Mouse (Mus musculus): Measurements from ENCODE around the gene Atf6. TPM values are rescaled to one million over a fixed set of nuclear protein-coding genes. Genes with fewer than 3 reads are reported as not detected.

Gene Atf6
- total RNA-seq, 2 experiments from 2014 or later: 52.5 to 54.4 TPM

DNA sequence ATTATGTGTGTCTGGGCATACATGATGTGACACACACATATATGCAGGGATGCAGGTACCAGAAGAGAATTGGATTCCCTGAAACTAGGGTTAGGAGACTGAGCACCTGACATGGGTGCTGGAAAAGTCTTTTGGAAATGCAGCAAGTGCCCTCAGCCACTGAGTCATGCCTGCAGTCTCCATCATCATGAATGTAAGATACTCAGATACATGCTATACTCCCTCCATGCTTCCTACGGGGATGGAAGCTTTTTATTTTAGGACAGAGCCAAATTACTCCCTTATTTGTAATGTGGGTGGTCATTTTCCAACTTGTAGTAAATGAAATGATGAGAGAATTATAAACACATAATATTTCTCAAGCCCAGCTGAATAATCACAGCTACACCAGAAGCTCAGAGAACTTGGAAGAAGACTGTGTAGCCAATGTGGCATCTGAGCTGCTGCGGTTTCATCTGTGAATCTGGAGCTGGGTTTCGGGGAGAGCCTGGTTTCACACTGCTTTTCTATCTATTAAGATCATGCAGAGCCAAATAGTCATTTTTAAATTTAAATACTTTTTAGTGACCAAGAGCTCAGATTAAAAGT is 150.2 kb downstream of the Atf6 start:
- intact Hi-C loops (cut with DNase I): no loop called here

DNA sequence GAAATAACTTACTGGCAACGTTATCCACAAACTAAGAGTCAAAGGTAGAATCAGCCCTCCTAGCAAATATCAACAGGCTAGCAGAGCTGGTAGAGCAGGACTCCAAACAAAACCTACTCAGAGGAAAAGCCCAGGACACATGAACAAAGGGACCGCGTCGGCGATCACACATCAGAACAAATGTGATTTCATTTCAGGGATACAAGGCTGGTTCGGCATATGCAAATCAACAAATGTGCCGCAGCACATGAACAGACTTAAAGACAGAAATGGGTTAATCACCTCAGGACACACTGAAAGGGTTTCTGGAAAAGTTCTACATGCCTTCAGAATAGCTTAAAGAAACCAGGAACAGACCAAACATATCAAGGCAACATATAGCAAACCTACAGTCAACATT is 155.8 kb downstream of the Atf6 start:
- intact Hi-C loops (cut with DNase I): no loop called here
- no peak for DNase-seq

More for the DNA sequence above, 150.2 kb downstream of the Atf6 start:
- DNase-seq: no peak

DNA sequence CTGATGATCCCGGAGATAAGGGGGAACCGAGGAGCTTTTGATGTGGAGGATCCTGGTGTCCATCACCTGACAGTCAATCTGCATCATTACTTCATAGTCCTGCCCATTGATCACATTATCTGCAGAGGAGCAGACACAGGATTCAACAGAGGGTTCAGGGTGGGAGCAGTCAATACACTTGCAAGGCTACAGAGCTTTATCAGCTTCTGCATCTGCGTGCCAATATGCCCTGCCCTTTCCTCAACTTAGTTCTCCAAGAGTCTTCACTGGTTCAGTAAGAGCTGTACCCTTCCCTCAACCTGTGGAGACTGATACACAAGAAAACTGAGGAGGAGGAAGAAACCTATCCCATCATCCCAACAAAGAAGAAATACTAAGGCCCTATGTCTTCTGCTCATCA is 157.6 kb downstream of the Atf6 start:
- no peak for DNase-seq
- intact Hi-C loops (cut with DNase I): no loop called here

DNA sequence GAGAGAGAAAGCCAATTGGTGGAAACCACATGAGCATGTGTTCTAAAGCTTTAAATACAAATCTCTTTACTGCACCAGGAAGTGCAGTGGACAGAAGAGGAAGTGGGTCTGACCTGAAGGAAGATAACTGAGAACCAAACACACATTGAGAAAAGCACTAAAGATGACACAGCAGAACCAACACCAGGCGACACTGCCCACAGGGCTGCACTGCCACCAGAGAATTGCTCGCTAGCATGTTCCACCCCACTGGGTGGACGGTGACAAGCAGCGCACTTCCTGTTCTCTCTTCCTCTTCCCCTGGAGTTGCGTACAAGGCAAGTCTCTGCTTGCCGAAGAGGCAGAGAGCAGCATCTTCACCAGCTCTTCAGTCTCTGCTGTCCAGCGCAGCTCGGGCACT is 158.1 kb downstream of the Atf6 start:
- intact Hi-C loops (cut with DNase I): no loop called here
- no peak for DNase-seq

DNA sequence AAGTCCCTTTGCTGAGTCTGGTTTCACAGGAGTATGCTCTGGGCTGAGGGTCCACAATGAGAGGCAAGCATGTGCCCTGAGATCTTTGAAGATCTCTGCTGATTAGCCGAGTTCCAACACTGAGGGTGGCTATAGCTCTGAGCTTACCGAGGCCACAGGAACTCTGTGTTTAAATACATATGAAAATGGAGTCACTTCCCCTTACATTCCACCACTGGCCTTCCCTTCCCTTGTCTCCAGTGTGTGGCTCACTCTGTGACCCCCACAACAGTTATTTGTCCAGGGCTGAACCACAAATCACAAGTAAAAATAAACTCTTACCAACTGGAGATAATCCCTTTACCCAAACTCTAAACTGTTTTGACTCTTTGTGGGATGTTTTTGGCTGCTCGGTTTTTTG is 158.5 kb downstream of the Atf6 start:
- no peak for DNase-seq
- intact Hi-C loops (cut with DNase I): no loop called here

DNA sequence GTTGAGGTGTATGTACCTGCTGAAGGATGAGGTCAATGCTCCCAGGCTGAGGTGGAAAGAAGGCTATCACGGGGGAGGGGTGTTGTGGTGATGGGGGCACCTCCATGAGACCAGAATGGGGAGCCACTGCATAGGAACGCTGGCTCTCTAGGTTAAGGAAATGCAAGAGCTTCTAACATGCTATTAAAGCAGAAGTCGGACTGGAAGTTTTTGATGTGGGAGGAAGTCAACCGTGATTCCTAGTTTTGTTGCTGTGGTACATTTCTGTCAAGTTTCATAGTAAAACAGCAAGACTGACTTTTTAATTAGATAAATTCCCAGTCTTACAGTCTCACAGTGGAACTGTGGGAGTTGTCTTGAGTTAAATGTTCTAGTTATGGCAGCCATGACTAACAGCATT is 161.5 kb downstream of the Atf6 start:
- DNase-seq: no peak
- intact Hi-C loops (cut with DNase I): no loop called here

DNA sequence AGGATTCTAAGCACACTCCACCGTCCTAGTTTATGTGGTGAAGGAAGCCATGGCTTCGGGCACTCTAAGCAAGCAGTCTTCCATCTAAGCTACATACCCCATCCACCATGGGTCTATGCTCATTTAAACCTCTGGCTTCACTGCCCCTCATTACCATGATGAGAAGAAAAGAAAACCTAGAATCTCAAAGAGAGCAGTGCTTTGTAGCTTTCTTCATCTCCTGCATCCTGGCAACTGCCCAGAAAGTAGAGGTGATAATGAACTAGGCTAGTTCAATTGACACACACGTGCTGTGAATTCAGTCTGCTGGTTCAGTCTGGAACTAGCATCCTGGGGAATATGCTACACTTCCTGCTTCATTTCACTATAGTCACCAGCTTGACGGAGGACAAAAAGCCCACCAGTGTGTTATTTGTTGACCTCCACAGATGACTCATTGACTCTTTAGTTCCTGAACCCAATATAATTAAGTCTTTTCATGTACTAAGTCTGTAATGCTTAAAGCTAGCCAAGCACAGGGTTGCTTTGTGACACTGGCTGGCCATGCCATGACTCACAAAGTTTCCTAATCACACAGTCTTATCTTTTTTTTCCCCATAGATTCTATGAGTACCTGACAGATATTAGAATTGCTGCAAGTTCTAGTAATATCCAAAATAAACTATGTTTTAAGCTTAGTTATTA is 162.5 kb downstream of the Atf6 start:
- intact Hi-C loops (cut with DNase I): no loop called here
- no peak for DNase-seq

DNA sequence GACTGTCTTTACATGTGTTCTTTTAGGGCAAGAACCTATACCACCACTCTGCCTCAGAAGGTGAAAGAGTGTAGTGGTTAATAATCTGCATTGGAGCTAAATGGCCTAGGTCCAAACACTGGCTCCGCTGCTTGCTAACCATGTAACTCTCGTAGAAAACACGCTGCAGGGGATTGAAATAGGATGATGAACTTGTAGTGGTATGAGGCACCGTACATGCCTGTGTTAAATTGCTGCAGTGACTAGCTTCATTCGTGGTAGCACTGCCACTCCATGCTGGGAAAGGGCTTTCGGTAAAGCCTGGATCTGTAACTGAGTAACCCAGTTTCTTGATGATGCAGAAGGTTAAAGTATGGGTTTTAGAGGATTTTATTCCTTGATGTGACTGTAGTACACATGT is 163.5 kb downstream of the Atf6 start:
- intact Hi-C loops (cut with DNase I): no loop called here
- no peak for DNase-seq

DNA sequence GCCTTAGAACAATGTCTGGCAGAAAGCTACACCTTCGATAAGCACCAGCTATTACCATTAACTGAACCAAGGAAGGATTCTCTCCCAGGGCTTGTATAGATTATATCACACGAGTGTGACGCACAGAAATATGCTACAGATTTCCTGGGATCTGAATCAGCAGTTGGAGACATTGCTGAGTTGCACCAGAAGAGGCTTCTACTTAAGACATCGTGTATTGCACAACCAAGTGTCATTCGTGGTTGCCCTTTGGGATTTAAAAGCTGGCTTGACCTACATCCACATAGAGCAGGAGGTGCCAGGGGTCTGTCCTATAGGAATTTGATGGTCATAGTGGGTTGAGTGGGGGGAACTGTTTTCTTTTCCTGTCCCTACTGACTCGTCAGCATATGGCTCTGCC is 164.6 kb downstream of the Atf6 start:
- DNase-seq: no peak
- intact Hi-C loops (cut with DNase I): no loop called here

DNA sequence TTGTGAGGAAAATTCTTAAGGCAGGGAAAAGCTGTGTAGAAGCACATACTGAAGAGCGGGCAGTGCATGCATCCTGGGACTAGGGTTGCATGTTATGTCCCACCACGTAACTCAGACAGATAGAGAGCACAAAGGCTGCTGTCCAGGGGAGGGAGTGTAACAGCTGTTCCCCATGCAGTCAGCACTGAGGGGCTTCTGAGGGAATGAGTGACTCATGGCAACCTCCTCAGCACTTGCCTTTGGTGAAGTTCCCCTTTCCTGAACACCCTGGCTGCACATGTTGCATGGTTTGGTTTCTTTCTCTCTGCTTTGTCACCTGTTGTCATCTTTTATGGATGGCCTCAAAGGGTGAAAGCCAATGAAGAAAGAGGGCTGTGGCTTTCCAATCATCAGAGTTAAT is 165.3 kb downstream of the Atf6 start:
- DNase-seq: no peak
- intact Hi-C loops (cut with DNase I): no loop called here

DNA sequence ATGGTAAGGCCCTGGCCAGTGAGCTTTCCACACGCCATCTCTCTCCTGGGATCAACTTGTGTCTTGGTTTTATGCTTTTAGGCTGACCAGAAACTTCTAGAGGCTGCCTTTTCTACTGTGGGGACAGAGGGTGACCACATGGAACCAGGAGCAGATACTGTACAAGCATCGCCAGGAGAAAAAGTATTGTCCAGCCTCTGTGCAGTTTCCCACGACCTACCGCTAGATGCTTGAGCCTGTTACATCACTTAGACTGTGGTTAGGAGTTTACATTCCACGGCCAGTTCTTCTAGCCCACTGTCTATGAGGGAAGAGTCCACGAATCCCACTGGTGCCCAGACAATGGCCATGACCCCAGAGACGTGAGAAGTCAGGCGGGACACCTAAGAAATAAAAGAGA is 166.0 kb downstream of the Atf6 start:
- DNase-seq: no peak
- intact Hi-C loops (cut with DNase I): no loop called here

DNA sequence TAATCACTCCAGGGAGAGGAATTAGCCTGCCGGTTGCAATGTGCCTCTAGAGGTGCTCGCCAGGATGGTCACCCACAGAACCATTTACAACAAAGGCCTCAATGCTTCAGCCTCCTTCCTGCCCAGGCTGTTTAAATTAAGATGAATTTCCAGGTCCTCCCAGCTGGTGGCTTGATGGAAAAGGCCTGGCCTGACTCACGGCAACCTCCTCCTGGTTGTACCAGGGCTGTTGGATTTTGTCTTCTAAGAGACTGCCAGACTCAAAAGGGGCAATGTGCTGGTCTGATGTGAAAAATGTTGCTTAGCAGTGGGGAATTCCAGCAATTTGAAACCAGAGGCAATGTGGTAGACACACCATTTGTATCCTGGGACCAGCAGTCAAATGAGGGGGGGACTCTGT is 166.4 kb downstream of the Atf6 start:
- intact Hi-C loops (cut with DNase I): no loop called here
- DNase-seq: no peak

DNA sequence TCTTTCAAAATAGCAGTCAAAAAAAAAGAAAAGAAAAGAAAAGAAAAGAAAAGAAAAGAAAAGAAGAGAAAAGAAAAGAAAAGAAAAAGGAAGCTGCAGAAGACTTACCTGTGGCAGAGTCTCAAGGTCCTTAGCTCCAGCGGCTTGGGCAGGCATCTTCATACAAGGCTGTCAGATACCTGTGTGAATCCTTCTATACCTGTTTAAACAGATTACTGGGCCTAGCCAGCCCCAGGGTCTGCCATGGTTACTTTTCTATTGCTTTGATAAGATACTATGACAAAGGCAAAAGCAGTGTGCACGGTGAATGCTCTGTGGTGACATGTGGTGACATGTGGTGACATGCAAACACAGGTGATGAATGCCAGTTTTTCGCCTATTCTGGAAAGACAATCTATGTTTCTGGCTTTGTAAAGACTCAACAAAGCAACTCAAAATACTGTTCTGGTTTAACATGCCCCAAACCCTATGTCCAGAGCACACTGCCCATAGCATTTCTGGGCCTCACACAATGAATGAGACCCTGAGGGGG is 167.0 kb downstream of the Atf6 start:
- intact Hi-C loops (cut with DNase I): no loop called here

DNA sequence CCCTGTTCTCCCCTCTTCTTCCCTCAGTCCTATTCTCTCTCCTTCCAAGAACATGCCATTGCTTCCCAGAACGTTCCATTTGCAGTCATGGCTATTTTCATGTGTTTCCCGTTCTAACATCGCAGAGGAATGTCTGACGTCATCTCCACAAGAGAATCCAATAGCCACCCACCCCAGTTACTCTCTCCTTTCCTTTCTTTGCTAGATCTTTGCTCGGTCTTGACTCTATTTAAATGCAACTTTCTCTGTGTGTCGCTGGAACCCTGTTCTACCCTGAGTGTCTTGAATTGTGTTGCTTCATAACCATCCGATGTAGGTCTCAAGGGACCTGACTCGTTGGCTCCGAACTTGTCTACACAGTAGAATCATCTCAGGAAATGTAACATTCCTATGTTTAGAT is 168.0 kb downstream of the Atf6 start:
- intact Hi-C loops (cut with DNase I): no loop called here
- peak; percentile 47 to 50 for DNase-seq

More for the DNA sequence above, 167.0 kb downstream of the Atf6 start:
- DNase-seq: no peak

DNA sequence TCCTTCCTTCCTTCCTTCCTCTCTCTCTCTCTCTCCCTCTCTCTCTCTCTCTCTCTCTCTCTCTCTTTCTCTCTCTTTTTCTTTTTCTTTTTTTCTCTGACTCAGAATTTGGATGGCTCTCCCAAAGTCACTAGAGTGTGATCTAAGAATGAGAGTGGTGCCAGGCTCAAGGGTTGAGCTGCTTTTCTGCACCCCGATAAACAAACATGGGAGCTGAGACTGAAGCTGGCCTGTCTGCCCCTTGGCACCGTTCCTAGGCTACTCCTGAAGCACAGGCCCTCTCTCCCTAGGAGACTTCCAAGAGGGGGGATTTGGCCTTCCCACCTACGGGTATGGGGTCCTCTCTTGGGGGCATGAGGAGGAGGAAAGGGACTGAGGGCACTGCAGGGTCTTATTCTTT is 168.8 kb downstream of the Atf6 start:
- DNase-seq: no peak
- intact Hi-C loops (cut with DNase I): no loop called here

DNA sequence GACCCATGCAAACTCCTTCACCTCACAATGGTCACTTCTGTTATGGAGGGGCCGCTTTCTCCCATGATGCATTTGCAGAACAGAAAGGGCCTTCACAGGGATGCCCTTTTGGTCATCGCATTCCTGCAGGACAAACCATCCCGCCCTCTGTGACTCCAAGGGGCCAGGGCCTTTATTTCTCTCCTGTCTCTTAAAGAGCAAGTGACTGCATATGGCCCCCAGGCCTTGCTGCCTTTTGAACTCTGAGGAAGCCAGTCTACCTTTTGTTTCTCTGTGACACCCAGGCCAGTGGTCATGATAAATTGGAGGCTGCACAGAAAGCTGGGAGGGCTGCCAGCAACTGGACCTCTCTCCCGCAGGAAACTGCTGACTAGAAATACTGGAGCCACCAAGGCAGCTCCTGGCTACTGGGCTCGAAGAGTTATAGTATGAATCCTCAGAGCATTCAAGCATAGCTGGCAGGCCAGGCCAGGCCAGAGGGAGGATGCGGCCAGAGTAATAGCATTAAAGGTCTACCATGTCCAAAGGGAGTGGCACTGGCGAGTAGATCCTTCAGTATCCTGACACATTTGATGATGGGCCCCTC is 169.7 kb downstream of the Atf6 start:
- intact Hi-C loops (cut with DNase I): no loop called here
- no peak for DNase-seq

DNA sequence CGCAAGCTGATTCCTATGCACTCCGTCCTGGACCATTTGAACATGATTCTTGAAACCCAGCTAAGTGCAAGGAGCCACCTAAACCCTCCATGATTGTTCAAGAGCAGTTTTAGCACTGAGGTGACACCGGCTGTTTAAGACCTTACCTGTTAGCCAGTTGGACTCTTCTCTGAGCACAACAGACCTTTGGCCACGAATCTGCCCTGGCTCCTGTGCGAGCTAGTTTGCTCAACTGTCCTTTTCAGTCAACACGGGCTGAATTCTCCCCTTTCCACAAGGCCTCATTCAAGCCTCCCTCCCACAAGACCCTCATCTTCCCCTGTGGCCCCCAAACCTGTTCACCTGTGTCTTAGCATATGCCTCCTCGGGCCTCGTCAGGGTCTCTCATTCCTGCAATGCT is 170.6 kb downstream of the Atf6 start:
- DNase-seq: no peak
- intact Hi-C loops (cut with DNase I): no loop called here

DNA sequence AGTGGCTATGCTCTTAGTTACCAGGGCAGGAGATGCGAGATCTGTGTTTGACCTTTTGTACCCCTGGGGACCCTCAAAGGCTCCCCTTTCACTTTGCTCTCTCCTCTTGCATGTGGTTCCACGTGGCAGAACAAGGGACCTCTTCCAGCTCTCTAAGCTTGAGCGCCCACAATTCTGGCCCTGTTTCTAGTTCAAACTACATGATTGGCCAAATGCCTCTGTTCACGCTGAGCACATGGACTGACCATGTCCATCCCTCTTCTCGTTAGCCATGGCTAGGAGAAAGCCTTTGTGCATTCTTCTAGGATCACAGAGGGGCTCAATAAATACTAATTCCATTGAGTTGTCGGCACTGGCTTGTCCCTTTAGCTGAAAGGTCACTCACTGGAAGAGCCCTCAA is 172.2 kb downstream of the Atf6 start:
- intact Hi-C loops (cut with DNase I): no loop called here
- no peak for DNase-seq

DNA sequence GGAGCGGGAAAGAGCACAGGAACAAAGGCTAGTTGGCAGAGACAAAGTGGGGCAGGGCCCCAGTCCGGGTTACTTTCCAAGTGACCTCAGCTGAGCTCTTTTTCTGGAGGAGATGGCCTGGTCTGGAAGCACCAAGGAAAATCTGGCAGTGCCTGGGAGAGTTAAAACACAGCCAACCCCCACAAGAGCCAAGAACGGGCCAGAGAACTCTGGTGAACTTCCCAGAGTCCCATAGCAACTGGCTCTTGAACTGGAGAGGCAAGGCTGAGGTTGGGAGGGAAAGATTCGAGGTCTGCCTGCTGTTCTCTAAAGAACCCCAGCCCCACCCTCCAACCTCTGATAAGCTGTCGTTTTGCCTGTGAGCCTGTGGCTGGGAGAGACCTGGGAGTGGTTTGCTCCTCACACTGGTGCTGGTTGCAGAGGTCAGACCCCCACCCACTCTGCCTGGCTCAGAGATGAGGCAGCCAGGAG is 172.7 kb downstream of the Atf6 start:
- intact Hi-C loops (cut with DNase I): no loop called here
- peak; percentile 72 to 74 for DNase-seq

DNA sequence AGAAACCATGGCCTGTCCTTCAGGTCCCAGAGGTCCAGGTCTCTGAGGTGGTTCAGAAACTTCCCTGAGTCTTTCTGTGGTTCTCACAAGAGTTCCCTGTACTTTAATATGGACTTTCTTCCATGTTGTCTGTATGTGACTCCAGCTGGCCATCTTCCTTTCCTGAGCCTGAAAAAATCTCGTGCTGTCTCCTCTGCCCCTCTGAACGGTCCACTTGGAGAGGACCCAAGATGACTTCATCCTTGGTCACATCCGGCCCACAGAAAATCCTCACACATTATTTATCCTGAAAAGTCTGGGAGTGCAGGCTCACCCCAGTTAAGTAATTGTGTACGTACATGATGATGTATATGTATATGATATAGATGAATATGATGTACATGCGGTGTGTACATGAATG is 176.3 kb downstream of the Atf6 start:
- DNase-seq: peak; percentile 36 to 50
- intact Hi-C loops (cut with DNase I): no loop called here

DNA sequence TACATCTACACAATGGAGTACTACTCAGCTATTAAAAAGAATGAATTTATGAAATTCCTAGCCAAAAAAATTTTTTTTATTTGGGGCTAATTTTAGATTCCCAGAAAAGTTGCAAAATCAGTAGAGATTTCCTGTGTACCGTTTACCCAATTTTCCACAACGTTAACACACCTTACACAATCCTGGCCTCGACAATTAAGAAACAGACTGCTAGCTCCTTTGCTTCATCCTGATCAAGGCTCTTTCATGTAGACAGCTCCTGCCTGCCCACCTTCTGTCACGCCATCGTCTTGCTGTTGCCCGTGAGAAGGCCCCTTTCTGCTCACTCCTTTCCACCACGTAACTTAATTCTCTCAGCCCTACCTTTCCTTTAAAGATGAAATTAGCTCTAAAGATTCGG is 177.8 kb downstream of the Atf6 start:
- intact Hi-C loops (cut with DNase I): no loop called here
- no peak for DNase-seq

DNA sequence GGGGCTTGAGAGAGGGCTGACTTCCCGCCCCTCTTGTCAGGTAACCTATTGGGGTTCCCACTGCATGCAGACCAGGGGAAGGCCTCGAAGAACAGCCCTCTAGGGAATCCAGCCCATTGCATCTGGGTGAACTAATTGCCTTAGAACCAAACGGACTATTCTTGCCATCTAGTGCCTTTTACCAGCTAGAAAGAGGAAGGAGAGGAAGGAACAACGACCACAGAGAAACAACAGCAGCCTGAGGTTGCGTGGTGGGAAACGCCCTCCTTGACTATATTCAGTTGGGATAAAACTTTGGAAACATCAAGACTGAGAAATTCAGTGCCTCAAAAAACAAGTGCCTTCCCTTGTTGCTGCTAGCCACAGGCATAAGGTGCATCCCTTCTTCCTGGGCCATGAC is 183.7 kb downstream of the Atf6 start:
- DNase-seq: no peak
- intact Hi-C loops (cut with DNase I): no loop called here
